Mouse (Mus musculus) olfactory bulb, adult 2 months (tissue): ENCODE results near the gene Psmd9.

Source experiments
- CTCF ChIP-seq: fragments of 200-500 bp; IDR thresholded peaks from 2 replicates; pipeline ENCODE4 v1.5.1; 2012; ENCODE audit warnings: low read depth, mild to moderate bottlenecking, low read length, moderate library complexity; ENCODE audit not compliant: insufficient read depth
- POLR2A ChIP-seq: fragments of 200-500 bp; IDR thresholded peaks from 2 replicates; pipeline ENCODE4 v1.6.1; 2012; ENCODE audit warnings: mild to moderate bottlenecking, low read depth, low read length, moderate library complexity; ENCODE audit not compliant: insufficient read depth

- TF ChIP-seq CTCF (no peak), POLR2A (no peak)
Observed at GRCm38 (mm10) chr5:123129170-123129757, 39.9 kb upstream of the Psmd9 start.
